12 mouse cellular contexts compared by ENCODE assay signal in the genomic region with DNA sequence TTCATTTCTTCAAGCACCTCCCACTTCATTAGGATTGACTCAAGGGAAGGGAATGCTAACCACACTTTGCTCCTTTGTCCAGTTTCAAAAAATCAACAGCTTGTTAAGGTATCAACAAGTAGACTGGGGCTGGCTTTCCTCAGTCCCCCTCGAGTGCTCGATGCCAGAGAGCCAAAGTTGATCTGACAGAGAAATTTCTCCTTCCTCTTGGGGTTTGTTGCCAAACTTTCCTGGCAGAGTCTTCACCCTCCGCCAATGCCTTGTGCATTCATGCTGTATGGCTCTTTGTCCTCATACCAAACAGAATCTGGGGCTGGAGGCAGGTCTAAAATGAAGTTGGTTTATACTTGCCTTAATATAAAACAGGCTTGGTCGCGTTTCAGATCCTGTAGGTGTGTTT.
DNase-seq lines count a peak whose midpoint lies in the region; ATAC-seq lines count a peak whose summit lies in the region.
"Had no signal": no experiment of that assay in that cellular context is flagged by ENCODE, and none has a peak within 500 bp of the region (broad histone marks: within the 10 kb centered on the region; RNA-seq: fewer than 3 reads in every experiment).

No protein-coding gene starts in this region.

- 78% methylated on average over 5 of the region's 5 CpGs for whole genome bisulfite sequencing in hindbrain, embryonic 10.5 days
- 71% methylated on average over 5 of the region's 5 CpGs for whole genome bisulfite sequencing in hindbrain, embryonic 12.5 days
- WGBS in limb, embryonic 15.5 days, result 40% methylated on average over 5 of the region's 5 CpGs
- WGBS in liver, embryonic 12.5 days (ENCODE audit: insufficient replicate concordance), result 68% methylated on average over 5 of the region's 5 CpGs

- peaks cover 2% of the 10 kb centered on the region; the same call in 1 of the 2 replicates for H3K9me3 ChIP-seq in hindbrain, embryonic 10.5 days
- H3K9me3 ChIP-seq in hindbrain, embryonic 12.5 days (replicated peaks), result no peaks in the 10 kb centered on the region
- H3K9me3 ChIP-seq in limb, embryonic 15.5 days, result no peaks in the 10 kb centered on the region
- no peaks in the 10 kb centered on the region for H3K9me3 ChIP-seq in liver, embryonic 12.5 days (replicated peaks)

- no peak overlapping the region for H3K4me3 ChIP-seq in hindbrain, embryonic 10.5 days
- H3K4me3 ChIP-seq in hindbrain, embryonic 12.5 days, result no peak overlapping the region
- H3K4me3 ChIP-seq in limb, embryonic 15.5 days, result no peak overlapping the region
- H3K4me3 ChIP-seq in liver, embryonic 12.5 days, result no peak overlapping the region

- ATAC-seq in hindbrain, embryonic 12.5 days (ENCODE audit: low FRiP score), result no peak
- 0 out of 2 replicates have a peak, but pooled peaks have one; percentile 24 for ATAC-seq in limb, embryonic 15.5 days (ENCODE audit: insufficient number of reproducible peaks, low FRiP score, low TSS enrichment, low read depth)
- ATAC-seq in liver, embryonic 12.5 days, result no peak

- no peak for DNase-seq in hindbrain, embryonic 10.5 days (ENCODE audit: low spot score)
- peak; percentile 6 for DNase-seq in ovary, postnatal 14 days (ENCODE audit: low spot score)
- no peak for DNase-seq in ovary, postnatal 10 days (ENCODE audit: low spot score)
- peak; percentile 21 for DNase-seq in fat pad, adult 2 months (ENCODE audit: extremely low read depth, low read depth, low spot score)
- DNase-seq: cerebellum, adult 11 months; liver; right cerebral cortex, adult 18-20 months had no signal

- H3K9ac ChIP-seq in hindbrain, embryonic 12.5 days, result no peak overlapping the region
- no peak overlapping the region for H3K9ac ChIP-seq in limb, embryonic 15.5 days
- H3K9ac ChIP-seq in liver, embryonic 12.5 days, result no peak overlapping the region

- peaks cover 19% of the 10 kb centered on the region for H3K4me1 ChIP-seq in hindbrain, embryonic 10.5 days (replicated peaks)
- H3K4me1 ChIP-seq in hindbrain, embryonic 12.5 days, result peaks cover 7% of the 10 kb centered on the region
- peaks cover 12% of the 10 kb centered on the region for H3K4me1 ChIP-seq in limb, embryonic 15.5 days
- peaks cover 5% of the 10 kb centered on the region; the same call in 1 of the 2 replicates for H3K4me1 ChIP-seq in liver, embryonic 12.5 days

- H3K27ac ChIP-seq in hindbrain, embryonic 10.5 days, result peak overlapping the region; percentile 53; the same call in 1 of the 2 replicates
- H3K27ac ChIP-seq in hindbrain, embryonic 12.5 days, result no peak overlapping the region
- H3K27ac ChIP-seq in limb, embryonic 15.5 days, result peak overlapping the region; percentile 67; the same call in 1 of the 2 replicates
- no peak overlapping the region for H3K27ac ChIP-seq in liver, embryonic 12.5 days
- H3K27ac ChIP-seq: kidney, postnatal 0 days; macrophage had no signal

- no peak overlapping the region for H3K4me2 ChIP-seq in hindbrain, embryonic 12.5 days (replicated peaks)
- H3K4me2 ChIP-seq in limb, embryonic 15.5 days, result 0 out of 2 replicates have a peak overlapping the region, but pooled peaks have one; percentile 17
- H3K4me2 ChIP-seq in liver, embryonic 12.5 days, result no peak overlapping the region

- no peaks in the 10 kb centered on the region for H3K36me3 ChIP-seq in hindbrain, embryonic 10.5 days
- no peaks in the 10 kb centered on the region for H3K36me3 ChIP-seq in hindbrain, embryonic 12.5 days
- H3K36me3 ChIP-seq in limb, embryonic 15.5 days, result no peaks in the 10 kb centered on the region
- H3K36me3 ChIP-seq in liver, embryonic 12.5 days, result no peaks in the 10 kb centered on the region

- H3K27me3 ChIP-seq in hindbrain, embryonic 10.5 days (ENCODE audit: insufficient read depth, poor library complexity, severe bottlenecking), result peaks cover 11% of the 10 kb centered on the region; the same call in 1 of the 2 replicates
- H3K27me3 ChIP-seq in hindbrain, embryonic 12.5 days, result no peaks in the 10 kb centered on the region
- H3K27me3 ChIP-seq in limb, embryonic 15.5 days, result no peaks in the 10 kb centered on the region
- H3K27me3 ChIP-seq in liver, embryonic 12.5 days (replicated peaks), result no peaks in the 10 kb centered on the region

Comparison
In these comparisons a context has a peak if more than half of its experiments do, and no peak if none do; other contexts are left out.
1. DNase-seq: peak in ovary, postnatal 14 days (single experiment) and fat pad, adult 2 months (single experiment); none in hindbrain, embryonic 10.5 days (single experiment) and ovary, postnatal 10 days (single experiment).
2. H3K27ac ChIP-seq: peak in hindbrain, embryonic 10.5 days (single experiment) and limb, embryonic 15.5 days (single experiment); none in hindbrain, embryonic 12.5 days (single experiment) and liver, embryonic 12.5 days (single experiment).